Mouse (Mus musculus) lung, embryonic 16.5 days (tissue): ENCODE results near the gene Nid1. TPM values are rescaled to one million over a fixed set of nuclear protein-coding genes. Genes with fewer than 3 reads are reported as not detected.
"Not testable (repeated sequence)": the region's sequence is repeated elsewhere in the genome, so short reads cannot be mapped to it uniquely, and the experiment has no call there.

Experiments used
- ATAC-seq: fragments of 200-750 bp; cut with Nextera tagmentation; 2 replicates; pipeline ENCODE4 v1.8.0; 2017; ENCODE audit warnings: low read depth, mild to moderate bottlenecking, moderate library complexity
- H3K27ac ChIP-seq: fragments of 300-500 bp; sonication (generic); 2 replicates; pipeline ENCODE4 v1.5.1; 2014; ENCODE audit warnings: mild to moderate bottlenecking, control low read depth, low read length
- H3K27me3 ChIP-seq: fragments of 300-500 bp; sonication (generic); 2 replicates; pipeline ENCODE4 v1.6.1; 2014; ENCODE audit warnings: low read depth, low read length, mixed read lengths; ENCODE audit not compliant: control insufficient read depth, insufficient read depth
- H3K36me3 ChIP-seq: fragments of 300-500 bp; sonication (generic); 2 replicates; pipeline ENCODE4 v1.6.1; 2014; ENCODE audit warnings: low read length; ENCODE audit not compliant: control insufficient read depth, insufficient read depth
- H3K4me1 ChIP-seq: fragments of 300-500 bp; sonication (generic); replicated peaks from 2 replicates; pipeline ENCODE4 v1.6.1; 2014; ENCODE audit warnings: low read length, mixed read lengths; ENCODE audit not compliant: control insufficient read depth, insufficient read depth
- H3K4me2 ChIP-seq: fragments of 300-500 bp; sonication (generic); 2 replicates; pipeline ENCODE4 v1.6.1; 2014; ENCODE audit warnings: low read depth, low read length, control low read depth
- H3K4me3 ChIP-seq: fragments of 300-500 bp; sonication (generic); 2 replicates; pipeline ENCODE4 v1.5.1; 2014; ENCODE audit warnings: mild to moderate bottlenecking, low read length, control low read depth
- H3K9ac ChIP-seq: fragments of 300-500 bp; sonication (generic); 2 replicates; pipeline ENCODE4 v1.6.1; 2014; ENCODE audit warnings: low read length, control low read depth
- H3K9me3 ChIP-seq: fragments of 300-500 bp; sonication (generic); 2 replicates; pipeline ENCODE4 v1.6.1; 2016; ENCODE audit warnings: low read length; ENCODE audit not compliant: control insufficient read depth
- WGBS: fragments of 180-500 bp; shearing (Covaris S2); extraction: QIAGEN DNeasy Blood & Tissue Kit; methylation state at CpG from one replicate; pipeline ENCODE4 v1.1.7; 2014; 5-methylcytosine and 5-hydroxymethylcytosine counted together
- polyA plus RNA-seq: library from polyadenylated mRNA; unstranded; fragments of >200 nt; fragmentation: Nextera tagmentation; extraction: Ambion mirVana; gene quantifications from 2 replicates; pipeline ENCODE4 v1.2.1, GENCODE M21; 2015

Gene Nid1
- polyA plus RNA-seq, 1 experiment from 2014 or later, result 167 TPM

- not testable (repeated sequence) for H3K4me3 ChIP-seq, H3K4me2 ChIP-seq, H3K9ac ChIP-seq, ATAC-seq, H3K36me3 ChIP-seq, H3K9me3 ChIP-seq, H3K27me3 ChIP-seq, H3K27ac ChIP-seq, H3K4me1 ChIP-seq
- 93% methylated on average over 10 of the region's 10 CpGs for WGBS
These were observed 105.7 kb downstream of the Nid1 start for GRCm38 (mm10) chr13:13543073-13543472.

DNA sequence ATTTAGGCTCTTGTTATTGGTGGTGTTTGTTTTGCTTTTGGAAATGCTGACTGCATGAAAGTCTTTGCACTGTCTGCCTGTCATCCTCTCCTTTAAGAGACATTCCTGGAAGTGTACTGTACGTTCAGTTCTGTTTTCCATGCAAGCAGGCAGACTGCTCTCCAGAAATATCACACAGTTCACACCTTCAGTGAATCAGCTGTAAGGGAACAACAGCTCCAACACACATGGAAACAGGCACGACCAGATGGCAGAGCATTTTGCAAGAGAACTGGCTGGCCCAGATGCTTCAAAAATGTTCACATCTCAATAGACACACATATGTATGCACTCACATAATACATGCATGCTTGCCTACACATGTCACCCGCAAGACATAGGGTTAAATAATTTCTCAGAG is 109.4 kb downstream of the Nid1 start:
- 53% methylated on average over 3 of the region's 3 CpGs for WGBS
- Histone ChIP-seq H3K9ac (no peak overlapping the region), H3K4me2 (no peak overlapping the region), H3K36me3 (no peaks in the 10 kb centered on the region), H3K27ac (no peak overlapping the region), H3K9me3 (no peaks in the 10 kb centered on the region), H3K27me3 (no peaks in the 10 kb centered on the region), H3K4me1 (peaks cover 7% of the 10 kb centered on the region; the same call in 1 of the 2 replicates), H3K4me3 (no peak overlapping the region)
- ATAC-seq, result no peak

- ATAC-seq, result no peak
- H3K4me1 ChIP-seq, result peaks cover 7% of the 10 kb centered on the region; the same call in 1 of the 2 replicates
- no peak overlapping the region for H3K27ac ChIP-seq
- no peaks in the 10 kb centered on the region for H3K27me3 ChIP-seq
- 88% methylated on average over 4 of the region's 4 CpGs for WGBS
- H3K9me3 ChIP-seq, result no peaks in the 10 kb centered on the region
- no peaks in the 10 kb centered on the region for H3K36me3 ChIP-seq
- H3K4me3 ChIP-seq, result no peak overlapping the region
- no peak overlapping the region for H3K9ac ChIP-seq
- H3K4me2 ChIP-seq, result no peak overlapping the region
These were observed 110.5 kb downstream of the Nid1 start for GRCm38 (mm10) chr13:13547889-13548288.

GRCm38 (mm10) chr13:13548431-13549190 is 111.3 kb downstream of the Nid1 start:
- no peak overlapping the region for H3K4me3 ChIP-seq
- WGBS, result 77% methylated on average over 6 of the region's 6 CpGs
- no peak overlapping the region for H3K9ac ChIP-seq
- no peaks in the 10 kb centered on the region for H3K27me3 ChIP-seq
- H3K4me1 ChIP-seq, result peaks cover 7% of the 10 kb centered on the region; the same call in 1 of the 2 replicates
- no peaks in the 10 kb centered on the region for H3K9me3 ChIP-seq
- no peak overlapping the region for H3K27ac ChIP-seq
- ATAC-seq, result no peak
- no peaks in the 10 kb centered on the region for H3K36me3 ChIP-seq
- H3K4me2 ChIP-seq, result no peak overlapping the region

DNA sequence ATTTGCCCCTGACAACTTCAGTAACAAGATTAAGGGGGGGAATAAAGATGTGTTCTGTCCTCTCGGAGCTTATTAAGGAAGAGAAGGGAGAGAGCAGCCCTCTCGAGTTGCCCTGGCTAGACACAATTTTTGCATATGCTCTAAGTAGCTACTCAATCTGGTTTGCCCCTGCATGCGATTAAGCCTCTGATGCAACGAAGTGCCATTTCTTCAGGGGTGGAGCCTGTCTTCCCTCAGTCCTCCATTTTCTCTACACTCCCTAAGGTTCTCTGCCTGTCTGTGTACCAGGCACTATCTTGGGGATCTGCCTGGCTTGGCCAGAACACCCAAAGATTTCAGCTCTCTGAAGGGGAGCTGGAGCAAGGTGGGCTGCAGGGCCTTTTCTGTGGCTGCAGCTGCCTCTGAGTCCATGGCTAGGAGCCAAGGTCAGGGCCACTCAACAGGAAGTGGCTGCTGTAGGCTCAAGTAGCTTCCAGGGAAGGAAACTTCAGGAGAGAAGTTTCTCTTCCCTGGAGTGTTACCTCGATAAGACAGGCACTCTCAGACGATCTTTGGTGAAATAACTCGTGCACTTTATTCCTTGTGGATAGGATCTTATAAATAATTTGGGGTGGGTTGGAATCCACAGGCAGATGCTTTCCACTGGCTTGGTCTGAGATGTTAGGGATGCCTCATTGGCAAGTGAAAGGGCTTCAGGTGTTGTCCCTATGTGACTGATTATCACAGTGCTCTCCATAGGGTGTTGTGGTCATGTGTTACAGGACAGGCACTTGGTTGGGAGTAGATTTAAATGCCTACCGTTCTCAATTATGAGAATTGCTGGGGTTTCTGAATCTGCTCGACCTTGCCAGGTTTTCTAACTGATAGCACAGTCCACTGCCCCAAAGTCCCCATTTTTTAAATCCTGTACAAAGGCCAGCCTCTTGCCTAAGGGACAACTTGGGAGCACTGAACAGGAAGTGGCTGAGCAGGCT is 112.6 kb downstream of the Nid1 start:
- 48% methylated on average over 9 of the region's 9 CpGs for WGBS
- H3K36me3 ChIP-seq, result no peaks in the 10 kb centered on the region
- no peak overlapping the region for H3K9ac ChIP-seq
- 0 out of 2 replicates have a peak, but pooled peaks have one; percentile 37 for ATAC-seq
- H3K9me3 ChIP-seq, result no peaks in the 10 kb centered on the region
- peaks cover 7% of the 10 kb centered on the region; the same call in 1 of the 2 replicates for H3K4me1 ChIP-seq
- H3K27ac ChIP-seq, result peak overlapping the region; percentile 69
- no peak overlapping the region for H3K4me2 ChIP-seq
- no peaks in the 10 kb centered on the region for H3K27me3 ChIP-seq
- no peak overlapping the region for H3K4me3 ChIP-seq

GRCm38 (mm10) chr13:13552020-13552419 is 114.7 kb downstream of the Nid1 start:
- H3K9me3 ChIP-seq, result no peaks in the 10 kb centered on the region
- H3K4me2 ChIP-seq, result no peak overlapping the region
- H3K27me3 ChIP-seq, result no peaks in the 10 kb centered on the region
- H3K36me3 ChIP-seq, result no peaks in the 10 kb centered on the region
- H3K4me1 ChIP-seq, result peaks cover 7% of the 10 kb centered on the region; the same call in 1 of the 2 replicates
- WGBS, result 40% methylated on average over 3 of the region's 3 CpGs
- no peak overlapping the region for H3K4me3 ChIP-seq
- 0 out of 2 replicates have a peak, but pooled peaks have one; percentile 32 for ATAC-seq
- no peak overlapping the region for H3K27ac ChIP-seq
- H3K9ac ChIP-seq, result no peak overlapping the region

DNA sequence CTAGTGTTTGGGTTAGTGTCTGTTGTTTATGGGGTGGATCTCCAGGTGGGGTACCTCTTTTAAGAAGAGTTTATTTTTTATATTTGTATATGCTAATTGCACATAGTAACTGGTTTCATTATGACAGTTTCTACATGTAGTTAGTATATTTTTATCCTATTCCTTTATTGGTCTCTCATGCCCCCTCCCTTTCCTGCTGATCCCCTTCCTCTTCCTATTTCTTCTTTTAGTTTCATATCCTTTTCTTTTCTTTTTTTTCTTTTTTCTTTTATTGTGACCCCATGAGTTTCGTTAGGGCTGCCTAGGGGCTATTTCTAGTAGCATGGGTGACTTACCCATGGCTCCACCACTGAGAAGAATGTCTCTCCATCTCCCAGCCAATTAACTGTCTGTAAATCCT is 116.3 kb downstream of the Nid1 start:
- H3K4me3 ChIP-seq, result no peak overlapping the region
- H3K4me2 ChIP-seq, result no peak overlapping the region
- ATAC-seq, result no peak
- peaks cover 7% of the 10 kb centered on the region; the same call in 1 of the 2 replicates for H3K4me1 ChIP-seq
- WGBS, result 64% methylated on average over 1 of the region's 1 CpGs
- H3K27me3 ChIP-seq, result no peaks in the 10 kb centered on the region
- no peaks in the 10 kb centered on the region for H3K36me3 ChIP-seq
- no peaks in the 10 kb centered on the region for H3K9me3 ChIP-seq
- no peak overlapping the region for H3K27ac ChIP-seq
- H3K9ac ChIP-seq, result no peak overlapping the region

DNA sequence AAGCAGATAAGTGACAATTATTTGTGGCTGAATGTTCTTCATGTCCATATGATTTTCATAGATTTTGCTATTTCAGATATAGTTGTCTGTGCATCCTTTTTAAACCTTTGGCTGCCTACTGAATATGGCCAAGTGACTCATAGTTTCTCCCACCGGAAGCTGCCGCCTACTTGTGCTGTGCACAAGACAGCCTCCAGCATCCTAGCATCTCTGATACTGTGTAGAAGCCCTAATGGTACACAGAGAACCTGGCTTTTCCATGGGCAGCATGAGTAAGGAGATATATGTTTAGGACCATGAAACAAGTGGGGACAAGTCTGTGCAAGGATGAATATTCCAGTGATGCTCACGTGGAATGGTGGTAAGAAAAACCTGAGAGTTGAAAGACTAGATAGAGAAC is 117.8 kb downstream of the Nid1 start:
- Histone ChIP-seq H3K4me1 (peaks cover under 1% of the 10 kb centered on the region; the same call in 1 of the 2 replicates), H3K4me3 (no peak overlapping the region), H3K36me3 (no peaks in the 10 kb centered on the region), H3K27me3 (no peaks in the 10 kb centered on the region), H3K9me3 (no peaks in the 10 kb centered on the region), H3K9ac (no peak overlapping the region), H3K4me2 (no peak overlapping the region), H3K27ac (no peak overlapping the region)
- ATAC-seq, result no peak
- WGBS, result 90% methylated on average over 3 of the region's 3 CpGs
